Mouse (Mus musculus): Measurements from ENCODE around the gene Rnf222. TPM values are rescaled to one million over a fixed set of nuclear protein-coding genes. Genes with fewer than 3 reads are reported as not detected.

The Rnf222 gene
- total and polyA plus RNA-seq, 3 experiments, result not detected

DNA sequence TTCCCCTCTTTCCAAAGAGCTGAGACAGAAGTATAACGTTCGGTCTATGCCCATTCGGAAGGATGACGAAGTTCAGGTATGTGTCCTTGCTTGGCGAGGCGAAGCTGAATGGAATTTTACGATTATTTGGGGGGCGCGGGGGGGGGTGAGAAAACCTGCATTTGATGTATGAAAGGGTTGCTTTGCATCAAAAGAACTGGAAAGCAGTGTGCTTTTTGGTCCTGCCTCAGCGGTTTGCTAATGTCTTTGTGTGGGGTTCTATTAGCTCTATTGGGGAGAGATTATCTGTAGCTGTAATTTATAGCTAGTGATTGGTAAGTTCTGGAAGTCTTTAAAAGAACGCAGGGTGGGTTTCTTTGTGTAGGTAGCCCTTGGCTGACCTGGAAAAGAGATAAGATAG lies 14.0 kb downstream of the Rnf222 start:
- Histone ChIP-seq H3K4me1 (ENCODE audit: control insufficient read depth in 1 of 2, insufficient read depth in 2 of 2) (peaks cover 5 to 28% of the 10 kb centered on the region in 2 experiments; a peak in 3 of 4 replicates), H3K27me3 (replicated peaks) (peaks cover 18% of the 10 kb centered on the region), H3K79me2 (replicated peaks; ENCODE audit: control insufficient read depth, extremely low read depth, insufficient read depth, poor library complexity, severe bottlenecking) (peaks cover 19% of the 10 kb centered on the region), H3K4me2 (ENCODE audit: insufficient read depth, low read depth, poor library complexity, severe bottlenecking) (peak overlapping the region; percentile 80), H3K4me3 (replicated peaks in 1 of 3; ENCODE audit: low read depth in 2 of 3, low read length in 2 of 3, poor library complexity in 1 of 3) (peak overlapping the region; percentile 71 to 92 (median 78)), H3K9ac (ENCODE audit: insufficient read depth, low read depth) (peak overlapping the region; percentile 100), H3K36me3 (replicated peaks in 1 of 2; ENCODE audit: control insufficient read depth in 1 of 2, insufficient read depth in 1 of 2, low read length in 1 of 2) (peaks cover 36 to 51% of the 10 kb centered on the region in 2 experiments), H3K9me3 (replicated peaks; ENCODE audit: low read length) (peaks cover 5% of the 10 kb centered on the region), H3K27ac (ENCODE audit: insufficient read depth, low read depth) (no peak overlapping the region)
- in situ Hi-C loops (cut with MboI; ENCODE audit: low pct_ligation_motif_present, low pct_unique_long_range_greater_than_20kb, low sequenced_read_pairs), result loop anchor here (5.0 kb wide), 1 partner anchor 70 kb away; no protein-coding TSS in a partner anchor
- DNase-seq (ENCODE audit: extremely low read depth), result no peak
- TF ChIP-seq JUND (conservative IDR thresholded peaks at IDR 0.05; ENCODE audit: low read depth, low read length), result no peak
- TF ChIP-seq BHLHE40 (IDR thresholded peaks at IDR 0.05; ENCODE audit: low read depth, low read length), result no peak
- no peak for TF ChIP-seq MAZ (IDR thresholded peaks at IDR 0.05; ENCODE audit: low read depth, low read length)
- 0 out of 2 replicates have a peak, but pooled peaks have one; percentile 43 for TF ChIP-seq POLR2AphosphoS2 (IDR thresholded peaks at IDR 0.05; ENCODE audit: low read depth, low read length)
- TF ChIP-seq HCFC1 (IDR thresholded peaks at IDR 0.05; ENCODE audit: low read depth, low read length), result peak; percentile 21; the same call in 1 of the 2 replicates
- no peak for TF ChIP-seq JUN (IDR thresholded peaks at IDR 0.05; ENCODE audit: insufficient read depth, low read depth, low read length)
- 0 out of 2 replicates have a peak, but pooled peaks have one; percentile 34 for TF ChIP-seq NELFE (IDR thresholded peaks at IDR 0.05; ENCODE audit: low read depth, low read length)
- peak; percentile 48; the same call in 1 of the 2 replicates for TF ChIP-seq MXI1 (IDR thresholded peaks at IDR 0.05; ENCODE audit: low read depth, low read length)
- peak; percentile 54; the same call in 1 of the 2 replicates for TF ChIP-seq SIN3A (IDR thresholded peaks at IDR 0.05; ENCODE audit: low read length)
- no peak for TF ChIP-seq ZKSCAN1 (IDR thresholded peaks at IDR 0.05; ENCODE audit: borderline replicate concordance, low read depth, low read length)
- no peak for TF ChIP-seq MAX (IDR thresholded peaks at IDR 0.05; ENCODE audit: low read length)
- TF ChIP-seq RCOR1 (conservative IDR thresholded peaks at IDR 0.05; ENCODE audit: low read depth, low read length), result no peak
- no peak for TF ChIP-seq E2F4 (IDR thresholded peaks at IDR 0.05; ENCODE audit: insufficient replicate concordance, low read depth, low read length)
- TF ChIP-seq EP300 (IDR thresholded peaks at IDR 0.05; ENCODE audit: low read length), result no peak
- TF ChIP-seq CHD1 (IDR thresholded peaks at IDR 0.05; ENCODE audit: low read depth, low read length), result peak; percentile 73; the same call in 1 of the 2 replicates
- TF ChIP-seq ETS1 (conservative IDR thresholded peaks at IDR 0.05; ENCODE audit: low read depth, low read length), result no peak
- dilution Hi-C loops (cut with MboI; ENCODE audit: extremely low pct_ligation_motif_present, extremely low pct_unique_long_range_greater_than_20kb, low sequenced_read_pairs), result no loop called here

DNA sequence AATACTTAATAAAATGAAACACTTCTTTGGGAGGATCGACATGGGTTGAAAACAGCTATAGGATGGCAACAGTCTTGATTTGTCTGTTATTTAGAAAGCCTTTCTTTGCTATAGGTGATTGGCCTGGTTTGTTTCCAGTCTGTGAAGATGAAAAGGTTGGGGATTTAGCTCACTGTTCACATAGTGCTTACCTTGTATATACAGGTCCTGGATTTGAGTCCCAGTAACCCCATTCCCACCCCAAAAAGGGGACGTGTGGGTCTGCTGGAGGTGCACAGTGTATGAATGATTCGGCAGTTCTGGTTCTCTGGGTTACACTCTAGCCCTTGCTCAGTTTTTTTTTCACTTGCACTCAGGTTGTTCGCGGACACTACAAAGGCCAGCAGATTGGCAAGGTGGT lies 14.5 kb downstream of the Rnf222 start:
- H3K4me3 ChIP-seq (replicated peaks in 1 of 3; ENCODE audit: low read depth in 2 of 3, low read length in 2 of 3, poor library complexity in 1 of 3), result peak overlapping the region; percentile 71 to 92 (median 78)

More for the DNA sequence above, 14.5 kb downstream of the Rnf222 start:
- Histone ChIP-seq H3K27me3 (replicated peaks) (peaks cover 18% of the 10 kb centered on the region), H3K4me1 (ENCODE audit: control insufficient read depth in 1 of 2, insufficient read depth in 2 of 2) (peaks cover 5 to 28% of the 10 kb centered on the region in 2 experiments; a peak in 3 of 4 replicates), H3K4me2 (ENCODE audit: insufficient read depth, low read depth, poor library complexity, severe bottlenecking) (peak overlapping the region; percentile 80), H3K9ac (ENCODE audit: insufficient read depth, low read depth) (peak overlapping the region; percentile 100), H3K79me2 (replicated peaks; ENCODE audit: control insufficient read depth, extremely low read depth, insufficient read depth, poor library complexity, severe bottlenecking) (peaks cover 19% of the 10 kb centered on the region), H3K27ac (ENCODE audit: insufficient read depth, low read depth) (no peak overlapping the region), H3K36me3 (replicated peaks in 1 of 2; ENCODE audit: control insufficient read depth in 1 of 2, insufficient read depth in 1 of 2, low read length in 1 of 2) (peaks cover 36 to 54% of the 10 kb centered on the region in 2 experiments), H3K9me3 (replicated peaks; ENCODE audit: low read length) (peaks cover 5% of the 10 kb centered on the region)
- DNase-seq (ENCODE audit: extremely low read depth), result no peak
- in situ Hi-C loops (cut with MboI; ENCODE audit: low pct_ligation_motif_present, low pct_unique_long_range_greater_than_20kb, low sequenced_read_pairs) (loop anchor here (5.0 kb wide), 1 partner anchor 69 kb away; no protein-coding TSS in a partner anchor), dilution Hi-C loops (cut with MboI; ENCODE audit: extremely low pct_ligation_motif_present, extremely low pct_unique_long_range_greater_than_20kb, low sequenced_read_pairs) (no loop called here)
- TF ChIP-seq RAD21 (IDR thresholded peaks at IDR 0.05; ENCODE audit: low read depth, low read length) (no peak), CTCF (conservative IDR thresholded peaks at IDR 0.05 in 1 of 2, IDR thresholded peaks at IDR 0.05 in 1 of 2; ENCODE audit: low read depth in 2 of 2, low read length in 2 of 2) (no peak), POLR2A (IDR thresholded peaks at IDR 0.05; ENCODE audit: low read depth, low read length) (peak; percentile 44; the same call in 1 of the 2 replicates)
